Mouse (Mus musculus) embryonic facial prominence, embryonic 10.5 days (tissue): ENCODE results near the gene Stk24. TPM values are rescaled to one million over a fixed set of nuclear protein-coding genes. Genes with fewer than 3 reads are reported as not detected.

Experiments
- DNase-seq: peaks from one replicate; pipeline ENCODE4 v3.0.0-alpha.2; 2017; ENCODE audit warnings: low spot score
- H3K27ac ChIP-seq: fragments of 300-500 bp; sonication (generic); replicated peaks from 2 replicates; pipeline ENCODE4 v1.5.1; 2016; ENCODE audit warnings: mild to moderate bottlenecking
- H3K27me3 ChIP-seq: fragments of 300-500 bp; sonication (generic); replicated peaks from 2 replicates; pipeline ENCODE4 v1.6.1; 2016; ENCODE audit warnings: low read depth, mild to moderate bottlenecking; ENCODE audit not compliant: poor library complexity, severe bottlenecking
- H3K36me3 ChIP-seq: fragments of 300-500 bp; sonication (generic); replicated peaks from 2 replicates; pipeline ENCODE4 v1.6.1; 2016; ENCODE audit warnings: mild to moderate bottlenecking, moderate library complexity
- H3K4me1 ChIP-seq: fragments of 300-500 bp; sonication (generic); 2 replicates; pipeline ENCODE4 v1.6.1; 2016
- H3K4me3 ChIP-seq: fragments of 300-500 bp; sonication (generic); 2 replicates; pipeline ENCODE4 v1.5.1; 2016; ENCODE audit warnings: mild to moderate bottlenecking, moderate library complexity
- H3K9me3 ChIP-seq: fragments of 300-500 bp; sonication (generic); 2 replicates; pipeline ENCODE4 v1.6.1; 2016; ENCODE audit warnings: mild to moderate bottlenecking
- WGBS: fragments of 180-500 bp; shearing (Covaris S2); methylation state at CpG from one replicate; pipeline ENCODE4 v1.1.7; 2016; 5-methylcytosine and 5-hydroxymethylcytosine counted together
- polyA plus RNA-seq: library from polyadenylated mRNA; unstranded; fragments of >200 nt; fragmentation: Nextera tagmentation; extraction: Ambion mirVana; gene quantifications from 2 replicates; pipeline ENCODE4 v1.2.1, GENCODE M21; 2016

Gene Stk24
- polyA plus RNA-seq, 1 experiment from 2014 or later: 39.9 TPM

DNA sequence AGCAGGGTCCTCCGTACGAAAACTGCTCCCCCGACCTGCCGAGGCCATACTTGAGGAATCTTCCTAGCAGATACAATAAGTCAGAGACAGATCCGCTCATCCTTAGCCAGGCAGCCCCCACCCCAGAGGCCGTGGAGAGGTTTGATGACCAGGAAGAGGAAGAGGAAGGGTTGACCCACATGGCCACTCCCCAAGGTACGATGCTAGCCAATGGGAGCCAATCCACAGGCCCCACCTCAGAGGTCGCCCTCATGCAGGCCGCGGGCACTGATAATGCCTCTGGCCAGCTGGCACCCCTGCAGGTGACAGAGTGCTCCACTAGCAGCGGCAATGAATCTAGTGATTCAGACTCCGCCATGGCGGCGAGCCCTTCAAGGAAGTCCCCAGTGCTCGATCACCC, 135.7 kb downstream of the Stk24 start:
- DNase-seq: no peak
- Histone ChIP-seq H3K27me3 (no peaks in the 10 kb centered on the region), H3K36me3 (peaks cover 70% of the 10 kb centered on the region), H3K27ac (no peak overlapping the region), H3K9me3 (no peaks in the 10 kb centered on the region), H3K4me3 (no peak overlapping the region), H3K4me1 (peaks cover 34% of the 10 kb centered on the region)
- whole genome bisulfite sequencing: 94% methylated on average over 15 of the region's 15 CpGs

- H3K4me3 ChIP-seq: no peak overlapping the region
- H3K36me3 ChIP-seq: peaks cover 95% of the 10 kb centered on the region
- peaks cover 25% of the 10 kb centered on the region for H3K4me1 ChIP-seq
- H3K9me3 ChIP-seq: no peaks in the 10 kb centered on the region
- H3K27me3 ChIP-seq: no peaks in the 10 kb centered on the region
- WGBS: 85% methylated on average over 8 of the region's 8 CpGs
- DNase-seq: no peak
- H3K27ac ChIP-seq: no peak overlapping the region
Measured at GRCm38 (mm10) chr14:121239386-121239785, 140.4 kb downstream of the Stk24 start.

- 92% methylated on average over 10 of the region's 10 CpGs for WGBS
- no peak for DNase-seq
- H3K4me1 ChIP-seq: peaks cover 32% of the 10 kb centered on the region
- H3K4me3 ChIP-seq: no peak overlapping the region
- no peaks in the 10 kb centered on the region for H3K27me3 ChIP-seq
- peaks cover 95% of the 10 kb centered on the region for H3K36me3 ChIP-seq
- H3K27ac ChIP-seq: no peak overlapping the region
- H3K9me3 ChIP-seq: no peaks in the 10 kb centered on the region
Measured at GRCm38 (mm10) chr14:121238727-121239126, 141.1 kb downstream of the Stk24 start.

DNA sequence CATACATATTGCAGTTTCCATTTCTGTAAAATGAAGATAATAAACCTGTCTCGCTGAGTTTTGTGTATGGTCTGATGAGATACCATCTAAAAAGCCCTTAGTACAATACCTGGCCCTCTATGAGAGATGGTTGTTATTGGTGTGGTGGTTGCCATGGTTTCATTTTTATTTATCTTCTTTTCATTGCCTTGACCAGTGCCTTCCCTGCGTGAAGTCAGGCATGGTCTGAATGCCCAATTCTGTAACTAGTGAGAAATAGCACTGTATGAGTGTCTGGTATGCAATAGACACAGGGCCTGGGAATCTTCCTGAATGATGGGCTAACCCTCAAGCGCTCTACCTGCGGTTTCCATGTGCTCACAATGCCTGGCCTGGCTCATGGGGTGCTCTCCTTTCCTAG, 143.1 kb downstream of the Stk24 start:
- DNase-seq: no peak
- no peaks in the 10 kb centered on the region for H3K9me3 ChIP-seq
- no peak overlapping the region for H3K4me3 ChIP-seq
- WGBS: 93% methylated on average over 4 of the region's 4 CpGs
- no peak overlapping the region for H3K27ac ChIP-seq
- H3K4me1 ChIP-seq: peaks cover 33% of the 10 kb centered on the region
- peaks cover 95% of the 10 kb centered on the region for H3K36me3 ChIP-seq
- no peaks in the 10 kb centered on the region for H3K27me3 ChIP-seq

Other genes with a start within 250 kb of the Stk24 start
- gene Slc15a1, start 125.2 kb upstream of the Stk24 start, polyA plus RNA-seq: 0.05 TPM in 1 of 2 replicates, not detected in the other